Mouse (Mus musculus): ENCODE measurements around the gene Trim8. TPM values are rescaled to one million over a fixed set of nuclear protein-coding genes. Genes with fewer than 3 reads are reported as not detected.

The Trim8 gene
- total and polyA plus RNA-seq, 3 experiments = 24.1 to 39.8 (median 39.2) TPM

- no peaks in the 10 kb centered on the region for H3K36me3 ChIP-seq (ENCODE audit: control insufficient read depth, insufficient read depth, low read length)
- peak; percentile 58 to 62 for DNase-seq
- no peak overlapping the region for H3K4me3 ChIP-seq
- 50% methylated on average over 10 of the region's 10 CpGs for WGBS
- H3K27ac ChIP-seq = peak overlapping the region; percentile 76
- H3K79me2 ChIP-seq (replicated peaks; ENCODE audit: control insufficient read depth, insufficient read depth, low read length) = no peaks in the 10 kb centered on the region
- TF ChIP-seq EP300 (IDR thresholded peaks at IDR 0.05; ENCODE audit: insufficient read depth, low read depth, low read length) (0 out of 2 replicates have a peak, but pooled peaks have one; percentile 37), CTCF (IDR thresholded peaks at IDR 0.05) (no peak)
- intact Hi-C loops (cut with DNase I) = no loop called here
- no peak overlapping the region for H3K9ac ChIP-seq (ENCODE audit: low read depth, low read length)
- no peaks in the 10 kb centered on the region for H3K27me3 ChIP-seq (ENCODE audit: control insufficient read depth, insufficient read depth, low read length)
- peaks cover 29% of the 10 kb centered on the region for H3K4me1 ChIP-seq (ENCODE audit: control insufficient read depth, insufficient read depth, low read length)
Measured at GRCm38 (mm10) chr19:46477432-46477845, 24.1 kb upstream of the Trim8 start.

GRCm38 (mm10) chr19:46478242-46478641, 23.3 kb upstream of the Trim8 start:
- Histone ChIP-seq H3K79me2 (replicated peaks; ENCODE audit: control insufficient read depth, insufficient read depth, low read length) (no peaks in the 10 kb centered on the region), H3K4me3 (no peak overlapping the region), H3K36me3 (ENCODE audit: control insufficient read depth, insufficient read depth, low read length) (peaks cover under 1% of the 10 kb centered on the region; the same call in 1 of the 2 replicates), H3K27me3 (ENCODE audit: control insufficient read depth, insufficient read depth, low read length) (no peaks in the 10 kb centered on the region), H3K27ac (peak overlapping the region; percentile 76), H3K4me1 (ENCODE audit: control insufficient read depth, insufficient read depth, low read length) (peaks cover 37% of the 10 kb centered on the region), H3K9ac (ENCODE audit: low read depth, low read length) (no peak overlapping the region)
- intact Hi-C loops (cut with DNase I) = loop anchor here (1.0 to 2.0 kb wide), 2 partner anchors 23 to 24 kb away; no protein-coding TSS in a partner anchor
- 41% methylated on average over 4 of the region's 4 CpGs for WGBS
- DNase-seq = peak; percentile 81 to 85
- TF ChIP-seq EP300 (IDR thresholded peaks at IDR 0.05; ENCODE audit: insufficient read depth, low read depth, low read length) (0 out of 2 replicates have a peak, but pooled peaks have one; percentile 35), POLR2A (IDR thresholded peaks at IDR 0.05; ENCODE audit: insufficient read depth, low read depth, low read length) (no peak)

GRCm38 (mm10) chr19:46478826-46479225, 22.7 kb upstream of the Trim8 start:
- Histone ChIP-seq H3K4me1 (ENCODE audit: control insufficient read depth, insufficient read depth, low read length) (peaks cover 37% of the 10 kb centered on the region), H3K27me3 (ENCODE audit: control insufficient read depth, insufficient read depth, low read length) (no peaks in the 10 kb centered on the region), H3K79me2 (replicated peaks; ENCODE audit: control insufficient read depth, insufficient read depth, low read length) (no peaks in the 10 kb centered on the region), H3K4me3 (no peak overlapping the region), H3K36me3 (ENCODE audit: control insufficient read depth, insufficient read depth, low read length) (peaks cover 2% of the 10 kb centered on the region; the same call in 1 of the 2 replicates), H3K9ac (ENCODE audit: low read depth, low read length) (no peak overlapping the region), H3K27ac (peak overlapping the region; percentile 76)
- intact Hi-C loops (cut with DNase I) = loop anchor here (1.0 to 2.0 kb wide), 3 partner anchors 20 to 24 kb away; no protein-coding TSS in a partner anchor
- 6% methylated on average over 5 of the region's 5 CpGs for WGBS
- 0 out of 2 replicates have a peak, but pooled peaks have one; percentile 44 for TF ChIP-seq EP300 (IDR thresholded peaks at IDR 0.05; ENCODE audit: insufficient read depth, low read depth, low read length)
- 0 out of 2 replicates have a peak, but pooled peaks have one; percentile 23 for TF ChIP-seq POLR2A (IDR thresholded peaks at IDR 0.05; ENCODE audit: insufficient read depth, low read depth, low read length)
- TF ChIP-seq CTCF (IDR thresholded peaks at IDR 0.05) = peak; percentile 46
- peak; percentile 78 to 89 for DNase-seq

- Histone ChIP-seq H3K9ac (ENCODE audit: low read depth, low read length) (0 out of 2 replicates have a peak overlapping the region, but pooled peaks have one; percentile 19), H3K27me3 (ENCODE audit: control insufficient read depth, insufficient read depth, low read length) (no peaks in the 10 kb centered on the region), H3K4me3 (no peak overlapping the region), H3K27ac (peak overlapping the region; percentile 76), H3K36me3 (ENCODE audit: control insufficient read depth, insufficient read depth, low read length) (peaks cover 2% of the 10 kb centered on the region; the same call in 1 of the 2 replicates), H3K79me2 (replicated peaks; ENCODE audit: control insufficient read depth, insufficient read depth, low read length) (no peaks in the 10 kb centered on the region), H3K4me1 (ENCODE audit: control insufficient read depth, insufficient read depth, low read length) (peaks cover 44% of the 10 kb centered on the region)
- peak in 1 of 2 experiments; percentile 52 for DNase-seq
- TF ChIP-seq CTCF (IDR thresholded peaks at IDR 0.05) = no peak
- TF ChIP-seq POLR2A (IDR thresholded peaks at IDR 0.05; ENCODE audit: insufficient read depth, low read depth, low read length) = no peak
- no peak for TF ChIP-seq EP300 (IDR thresholded peaks at IDR 0.05; ENCODE audit: insufficient read depth, low read depth, low read length)
- WGBS = 25% methylated on average over 21 of the region's 21 CpGs
- intact Hi-C loops (cut with DNase I) = loop anchor here (1.0 to 2.0 kb wide), 2 partner anchors 20 to 25 kb away; no protein-coding TSS in a partner anchor
Measured at GRCm38 (mm10) chr19:46479306-46480075, 22.0 kb upstream of the Trim8 start.

- no peak overlapping the region for H3K4me3 ChIP-seq
- H3K27ac ChIP-seq = no peak overlapping the region
- intact Hi-C loops (cut with DNase I) = no loop called here
- WGBS = 77% methylated on average over 10 of the region's 10 CpGs
- H3K27me3 ChIP-seq (ENCODE audit: control insufficient read depth, insufficient read depth, low read length) = no peaks in the 10 kb centered on the region
- H3K36me3 ChIP-seq (ENCODE audit: control insufficient read depth, insufficient read depth, low read length) = peaks cover 2% of the 10 kb centered on the region; the same call in 1 of the 2 replicates
- no peaks in the 10 kb centered on the region for H3K79me2 ChIP-seq (replicated peaks; ENCODE audit: control insufficient read depth, insufficient read depth, low read length)
- no peak for DNase-seq
- peaks cover 53% of the 10 kb centered on the region for H3K4me1 ChIP-seq (ENCODE audit: control insufficient read depth, insufficient read depth, low read length)
- H3K9ac ChIP-seq (ENCODE audit: low read depth, low read length) = no peak overlapping the region
- no peak for TF ChIP-seq CTCF (IDR thresholded peaks at IDR 0.05)
- no peak for TF ChIP-seq EP300 (IDR thresholded peaks at IDR 0.05; ENCODE audit: insufficient read depth, low read depth, low read length)
- TF ChIP-seq POLR2A (IDR thresholded peaks at IDR 0.05; ENCODE audit: insufficient read depth, low read depth, low read length) = no peak
Measured at GRCm38 (mm10) chr19:46480624-46481345, 20.7 kb upstream of the Trim8 start.
